Mouse (Mus musculus): ENCODE data around the gene Alpl. TPM values are rescaled to one million over a fixed set of nuclear protein-coding genes. Genes with fewer than 3 reads are reported as not detected.

Alpl gene
- total and polyA plus RNA-seq, 2 experiments from 2014 or later: 15.3 to 17.5 TPM

- Histone ChIP-seq H3K9ac (replicated peaks; ENCODE audit: low read length) (no peak overlapping the region), H3K36me3 (ENCODE audit: insufficient read depth, low read length) (no peaks in the 10 kb centered on the region), H3K27ac (no peak overlapping the region), H3K9me3 (ENCODE audit: low read length) (no peaks in the 10 kb centered on the region), H3K4me2 (ENCODE audit: low read depth, low read length) (peak overlapping the region; percentile 33; the same call in 1 of the 2 replicates), H3K4me1 (ENCODE audit: insufficient read depth, low read length) (no peaks in the 10 kb centered on the region), H3K27me3 (ENCODE audit: insufficient read depth, low read length) (no peaks in the 10 kb centered on the region), H3K4me3 (ENCODE audit: low read length) (no peak overlapping the region)
- DNase-seq (ENCODE audit: low spot score) (peak; percentile 95), ATAC-seq (peak; percentile 96)
- peak; percentile 99 for TF ChIP-seq CTCF (IDR thresholded peaks at IDR 0.05; ENCODE audit: low read depth)
- 10% methylated on average over 13 of the region's 14 CpGs for WGBS
These were observed 39.6 kb upstream of the Alpl start for GRCm38 (mm10) chr4:137835624-137836337.

- Histone ChIP-seq H3K36me3 (ENCODE audit: insufficient read depth, low read length) (no peaks in the 10 kb centered on the region), H3K27ac (no peak overlapping the region), H3K4me3 (ENCODE audit: low read length) (no peak overlapping the region), H3K9ac (replicated peaks; ENCODE audit: low read length) (no peak overlapping the region), H3K4me2 (ENCODE audit: low read depth, low read length) (no peak overlapping the region), H3K27me3 (ENCODE audit: insufficient read depth, low read length) (no peaks in the 10 kb centered on the region), H3K9me3 (ENCODE audit: low read length) (no peaks in the 10 kb centered on the region), H3K4me1 (ENCODE audit: insufficient read depth, low read length) (no peaks in the 10 kb centered on the region)
- ATAC-seq: no peak
- TF ChIP-seq CTCF (IDR thresholded peaks at IDR 0.05; ENCODE audit: low read depth): no peak
- 83% methylated on average over 11 of the region's 11 CpGs for WGBS
- no peak for DNase-seq (ENCODE audit: low spot score)
These were observed 35.4 kb upstream of the Alpl start for GRCm38 (mm10) chr4:137831598-137831997.

GRCm38 (mm10) chr4:137830380-137830779 lies 34.2 kb upstream of the Alpl start:
- Histone ChIP-seq H3K4me2 (ENCODE audit: low read depth, low read length) (no peak overlapping the region), H3K27me3 (ENCODE audit: insufficient read depth, low read length) (no peaks in the 10 kb centered on the region), H3K4me1 (ENCODE audit: insufficient read depth, low read length) (no peaks in the 10 kb centered on the region), H3K9me3 (ENCODE audit: low read length) (no peaks in the 10 kb centered on the region), H3K4me3 (ENCODE audit: low read length) (no peak overlapping the region), H3K36me3 (ENCODE audit: insufficient read depth, low read length) (no peaks in the 10 kb centered on the region), H3K27ac (no peak overlapping the region), H3K9ac (replicated peaks; ENCODE audit: low read length) (no peak overlapping the region)
- ATAC-seq (no peak), DNase-seq (ENCODE audit: low spot score) (no peak)
- no peak for TF ChIP-seq CTCF (IDR thresholded peaks at IDR 0.05; ENCODE audit: low read depth)
- WGBS: 21% methylated on average over 6 of the region's 6 CpGs

GRCm38 (mm10) chr4:137824881-137825280 lies 28.7 kb upstream of the Alpl start:
- 80% methylated on average over 2 of the region's 2 CpGs for WGBS
- no peaks in the 10 kb centered on the region for H3K4me1 ChIP-seq (ENCODE audit: insufficient read depth, low read length)
- no peak overlapping the region for H3K9ac ChIP-seq (replicated peaks; ENCODE audit: low read length)
- H3K27me3 ChIP-seq (ENCODE audit: insufficient read depth, low read length): no peaks in the 10 kb centered on the region
- ATAC-seq: no peak
- H3K4me3 ChIP-seq (ENCODE audit: low read length): no peak overlapping the region
- no peak for DNase-seq (ENCODE audit: low spot score)
- H3K9me3 ChIP-seq (ENCODE audit: low read length): no peaks in the 10 kb centered on the region
- H3K36me3 ChIP-seq (ENCODE audit: insufficient read depth, low read length): no peaks in the 10 kb centered on the region
- no peak overlapping the region for H3K27ac ChIP-seq
- H3K4me2 ChIP-seq (ENCODE audit: low read depth, low read length): no peak overlapping the region
- TF ChIP-seq CTCF (IDR thresholded peaks at IDR 0.05; ENCODE audit: low read depth): no peak

GRCm38 (mm10) chr4:137823542-137823941 lies 27.4 kb upstream of the Alpl start:
- Histone ChIP-seq H3K4me1 (ENCODE audit: insufficient read depth, low read length) (no peaks in the 10 kb centered on the region), H3K9ac (replicated peaks; ENCODE audit: low read length) (no peak overlapping the region), H3K27me3 (ENCODE audit: insufficient read depth, low read length) (no peaks in the 10 kb centered on the region), H3K4me3 (ENCODE audit: low read length) (no peak overlapping the region), H3K27ac (no peak overlapping the region), H3K9me3 (ENCODE audit: low read length) (no peaks in the 10 kb centered on the region), H3K4me2 (ENCODE audit: low read depth, low read length) (no peak overlapping the region), H3K36me3 (ENCODE audit: insufficient read depth, low read length) (no peaks in the 10 kb centered on the region)
- 87% methylated on average over 3 of the region's 3 CpGs for WGBS
- DNase-seq (ENCODE audit: low spot score) (no peak), ATAC-seq (no peak)
- no peak for TF ChIP-seq CTCF (IDR thresholded peaks at IDR 0.05; ENCODE audit: low read depth)

- 90% methylated on average over 5 of the region's 5 CpGs for WGBS
- no peak for TF ChIP-seq CTCF (IDR thresholded peaks at IDR 0.05; ENCODE audit: low read depth)
- no peak for DNase-seq (ENCODE audit: low spot score)
- ATAC-seq: no peak
- H3K27ac ChIP-seq: no peak overlapping the region
- no peak overlapping the region for H3K4me2 ChIP-seq (ENCODE audit: low read depth, low read length)
- H3K27me3 ChIP-seq (ENCODE audit: insufficient read depth, low read length): no peaks in the 10 kb centered on the region
- no peaks in the 10 kb centered on the region for H3K36me3 ChIP-seq (ENCODE audit: insufficient read depth, low read length)
- no peaks in the 10 kb centered on the region for H3K4me1 ChIP-seq (ENCODE audit: insufficient read depth, low read length)
- no peak overlapping the region for H3K9ac ChIP-seq (replicated peaks; ENCODE audit: low read length)
- H3K4me3 ChIP-seq (ENCODE audit: low read length): no peak overlapping the region
- no peaks in the 10 kb centered on the region for H3K9me3 ChIP-seq (ENCODE audit: low read length)
These were observed 26.4 kb upstream of the Alpl start for GRCm38 (mm10) chr4:137822537-137822936.

GRCm38 (mm10) chr4:137820721-137821120 lies 24.5 kb upstream of the Alpl start:
- Histone ChIP-seq H3K27me3 (ENCODE audit: insufficient read depth, low read length) (no peaks in the 10 kb centered on the region), H3K36me3 (ENCODE audit: insufficient read depth, low read length) (no peaks in the 10 kb centered on the region), H3K4me2 (ENCODE audit: low read depth, low read length) (no peak overlapping the region), H3K27ac (no peak overlapping the region), H3K9me3 (ENCODE audit: low read length) (no peaks in the 10 kb centered on the region), H3K9ac (replicated peaks; ENCODE audit: low read length) (no peak overlapping the region), H3K4me1 (ENCODE audit: insufficient read depth, low read length) (no peaks in the 10 kb centered on the region), H3K4me3 (ENCODE audit: low read length) (no peak overlapping the region)
- no peak for TF ChIP-seq CTCF (IDR thresholded peaks at IDR 0.05; ENCODE audit: low read depth)
- DNase-seq (ENCODE audit: low spot score) (no peak), ATAC-seq (no peak)
- 64% methylated on average over 3 of the region's 3 CpGs for WGBS

All from hindbrain, postnatal 0 days (tissue).